18 mouse cellular contexts compared by ENCODE assay signal in genomic region chr8:66210294-66210693, GRCm38 (mm10).
DNase-seq lines count a peak whose midpoint lies in the region; ATAC-seq and TF ChIP-seq lines count a peak whose summit lies in the region.
"Had no signal": no experiment of that assay in that cellular context is flagged by ENCODE, and none has a peak within 500 bp of the region (broad histone marks: within the 10 kb centered on the region; RNA-seq: fewer than 3 reads in every experiment).

No protein-coding gene starts in this region.

- no peak for TF ChIP-seq CTCF in G1E (IDR thresholded peaks at IDR 0.05; ENCODE audit: low read depth, low read length)

- ATAC-seq in G1E (ENCODE audit: extremely low read depth, insufficient number of reproducible peaks, low FRiP score, poor library complexity, severe bottlenecking), result peak; percentile 83
- ATAC-seq: activated CD4-positive, CD25-positive, alpha-beta regulatory T cell, adult 4 months; CD4-positive, CD25-positive, alpha-beta regulatory T cell, adult 4 months; Patski had no signal

- H3K9me3 ChIP-seq in G1E (replicated peaks), result no peaks in the 10 kb centered on the region

- H3K4me3 ChIP-seq in G1E (ENCODE audit: low read depth, low read length), result no peak overlapping the region

- no peaks in the 10 kb centered on the region for H3K27me3 ChIP-seq in G1E (ENCODE audit: insufficient read depth, low read length)
- H3K27me3 ChIP-seq: CH12.LX, Patski had no signal

- H3K4me1 ChIP-seq in G1E (ENCODE audit: insufficient read depth, low read depth, low read length), result peaks cover 7% of the 10 kb centered on the region

- H3K36me3 ChIP-seq in G1E (replicated peaks), result no peaks in the 10 kb centered on the region

- DNase-seq in G1E (ENCODE audit: low spot score), result no peak
- no peak for DNase-seq in lung, adult 18-20 months
- DNase-seq: adrenal gland, adult 2 months; adrenal gland, adult 8-10 months; adrenal gland, postnatal 10 days; adrenal gland, postnatal 14 days; adrenal gland, postnatal 25 days; adrenal gland, postnatal 36 days; B cell, adult 2 months; cerebellum, adult 11 months; cerebellum, adult 11-12 months; cerebellum, adult 18-20 months; cerebellum, adult 2 months; cerebellum, adult 8-10 months had no signal
